Mouse (Mus musculus) CD4-positive, CD25-positive, alpha-beta regulatory T cell, adult 4 months (primary cell): ENCODE results near the gene Tmem174. TPM values are rescaled to one million over a fixed set of nuclear protein-coding genes. Genes with fewer than 3 reads are reported as not detected.

Source experiments
- ATAC-seq: one replicate; pipeline ENCODE4 v1.8.0; 2017
- polyA plus RNA-seq, 2 experiments: library from polyadenylated mRNA; unstranded; fragments of 100-300 nt; shearing (Covaris generic); gene quantifications; one replicate each; pipeline ENCODE4 v1.2.1; 2017

Gene Tmem174
- polyA plus RNA-seq, 2 experiments from 2014 or later: not detected

DNA sequence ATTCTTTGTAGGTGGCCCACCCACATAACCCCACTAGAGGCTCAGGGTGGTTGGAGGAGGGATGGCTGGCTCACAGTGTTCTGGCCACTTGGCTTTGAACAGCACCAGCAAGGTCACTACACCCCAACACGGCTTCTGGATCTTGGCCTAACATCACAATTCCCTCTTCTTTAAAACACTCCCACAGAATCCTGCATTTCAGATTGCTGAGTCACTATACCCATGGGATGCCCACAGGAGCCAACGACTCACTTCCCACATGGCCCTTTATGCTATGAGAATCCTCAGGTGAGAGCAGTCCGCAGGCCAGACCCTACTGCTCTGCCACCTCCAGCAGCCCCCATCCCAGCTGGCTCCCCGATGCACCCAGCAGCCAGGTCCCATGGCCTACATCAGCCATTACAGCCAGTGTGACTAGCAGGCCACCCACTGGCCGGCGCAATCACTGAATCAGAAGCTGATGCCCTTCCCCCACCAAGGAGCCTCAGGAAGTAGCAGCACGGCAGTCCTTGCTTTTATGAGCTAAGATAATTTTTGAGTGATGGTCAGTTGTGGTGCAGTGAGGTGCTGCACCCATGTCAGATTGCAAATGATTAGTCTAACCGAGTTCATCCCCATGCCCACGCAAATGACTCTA, 4.8 kb downstream of the Tmem174 start:
- ATAC-seq: no peak

DNA sequence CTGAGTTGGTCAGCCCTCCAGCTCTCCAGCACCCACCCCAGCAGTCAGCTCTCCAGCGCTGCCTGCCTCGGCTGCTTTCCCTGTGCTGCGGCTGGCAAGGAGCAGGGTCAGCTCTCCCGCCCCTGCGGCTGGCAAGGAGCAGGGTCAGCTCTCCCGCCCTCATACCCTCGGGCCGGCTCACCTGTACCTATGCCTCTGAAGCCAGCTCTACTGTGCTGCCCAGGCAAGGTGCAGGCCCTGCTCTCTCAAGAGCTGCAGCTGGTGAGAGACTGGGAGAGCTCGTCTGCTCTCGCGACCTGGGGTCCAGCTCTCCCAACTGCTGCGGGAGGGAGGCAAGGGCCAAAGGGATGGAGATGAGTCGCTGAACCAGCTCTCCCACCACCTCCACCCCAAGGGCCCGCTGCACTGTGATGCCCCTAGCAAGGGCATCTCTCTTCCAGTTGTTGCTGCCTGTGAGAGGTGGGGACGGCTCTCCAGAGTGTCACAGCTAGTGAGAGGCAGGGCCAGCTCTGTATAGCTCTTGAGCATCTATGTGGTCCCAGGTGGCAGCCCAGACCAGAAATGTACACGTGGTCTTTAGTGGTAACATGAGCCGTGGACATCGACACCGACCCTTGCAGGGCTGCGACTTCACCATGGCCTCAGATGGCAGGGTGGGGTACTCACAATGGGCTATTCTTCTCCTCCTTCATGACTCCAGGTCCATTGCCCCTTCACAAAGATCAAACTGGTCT, 5.9 kb downstream of the Tmem174 start:
- no peak for ATAC-seq

DNA sequence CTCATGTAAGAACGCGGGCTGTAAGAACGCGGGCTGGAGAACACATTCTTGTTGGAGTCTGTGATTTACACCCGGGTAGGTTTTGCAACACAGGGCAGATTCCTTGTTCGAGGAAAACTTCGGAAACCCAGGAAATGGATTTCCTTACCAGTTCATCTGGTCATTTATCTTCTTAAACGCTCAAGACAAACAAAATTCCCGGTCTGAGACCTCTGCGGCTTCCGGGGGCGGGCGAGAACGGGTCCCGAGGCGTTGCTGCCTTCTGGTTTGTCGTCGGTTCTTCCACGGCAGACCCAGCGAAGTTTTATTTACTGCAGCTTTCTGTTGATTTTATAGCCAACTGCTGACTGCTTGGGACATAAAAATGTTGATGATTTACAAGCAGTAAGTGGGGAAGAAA, 10.5 kb downstream of the Tmem174 start:
- no peak for ATAC-seq

DNA sequence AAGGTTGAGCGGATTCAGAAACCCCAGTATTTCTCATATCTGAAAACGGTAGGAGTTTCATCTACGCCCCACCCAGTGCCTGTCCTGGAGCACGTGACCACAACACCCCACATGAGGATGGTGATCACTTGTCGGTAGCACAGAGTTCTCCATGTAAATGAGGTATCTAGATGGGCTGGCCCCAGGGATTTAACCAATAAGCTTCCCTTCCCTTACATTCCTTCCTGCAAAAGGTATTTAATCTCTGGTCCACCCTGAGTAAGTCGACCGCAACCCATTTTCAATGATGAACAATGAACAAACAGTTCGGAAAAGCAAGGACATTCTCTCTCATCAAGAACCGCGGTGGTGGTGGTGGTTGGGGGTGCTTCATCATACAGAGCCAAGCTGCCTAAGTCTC, 12.7 kb downstream of the Tmem174 start:
- ATAC-seq: no peak

DNA sequence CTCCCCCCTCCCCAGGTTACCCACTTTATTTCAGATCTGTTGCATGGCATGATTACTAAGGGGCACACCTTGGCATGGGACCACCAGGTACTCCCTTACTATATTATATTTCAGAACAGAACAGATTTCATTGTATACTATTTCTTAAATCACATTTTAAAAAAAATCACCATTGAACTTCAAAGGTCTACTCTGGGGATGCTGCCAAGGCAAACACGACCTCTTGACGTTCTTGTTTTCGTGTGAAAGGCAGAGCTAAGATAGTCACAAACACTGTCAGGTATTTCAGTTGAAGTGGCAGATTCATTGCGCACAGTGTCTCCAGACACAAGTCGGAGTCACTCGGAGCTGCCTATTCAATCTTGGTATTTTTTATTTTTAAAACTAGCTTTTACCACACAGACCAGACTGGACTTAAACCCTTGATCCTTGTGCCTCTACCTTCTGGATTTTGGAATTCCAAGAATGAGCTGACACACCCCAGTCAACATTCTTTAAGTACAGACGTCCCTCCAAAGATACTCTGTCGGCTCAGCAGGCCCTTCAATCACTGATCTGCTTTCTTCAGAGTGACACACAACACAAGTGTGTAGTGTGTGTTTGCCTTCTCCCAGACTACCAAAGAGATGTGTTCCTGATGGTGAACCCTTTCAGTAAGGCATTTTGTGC, 14.2 kb downstream of the Tmem174 start:
- ATAC-seq: no peak

DNA sequence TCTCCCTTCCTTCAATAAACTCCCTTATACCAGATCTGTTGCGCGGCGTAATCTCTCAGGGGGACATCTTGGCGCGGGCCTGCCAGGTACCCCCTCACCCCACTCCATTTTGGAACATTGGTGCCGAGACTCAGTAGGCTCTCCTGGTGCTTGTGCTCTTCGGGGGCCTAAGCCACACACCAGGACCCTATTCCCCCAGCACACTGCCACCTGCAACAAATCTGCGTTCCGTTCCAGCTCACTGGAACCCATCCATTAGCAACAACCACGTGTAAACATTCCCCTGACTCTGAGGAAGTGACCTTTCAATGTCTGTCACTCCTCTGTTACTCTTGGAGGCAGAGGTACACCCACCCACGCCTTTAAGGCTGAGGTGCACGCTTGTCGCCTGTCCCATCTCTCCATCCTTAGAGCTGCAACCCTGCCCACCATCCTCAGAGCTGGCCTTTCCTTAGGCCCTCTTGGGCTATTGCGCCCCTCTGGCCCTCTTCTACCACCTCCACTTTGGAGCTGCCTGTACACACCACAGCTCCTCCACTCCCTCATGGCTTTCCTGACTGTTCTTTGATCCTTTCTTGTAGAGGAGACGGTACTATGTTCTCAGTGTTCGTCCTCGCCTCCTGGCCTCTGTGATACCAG, 19.7 kb downstream of the Tmem174 start:
- no peak for ATAC-seq

DNA sequence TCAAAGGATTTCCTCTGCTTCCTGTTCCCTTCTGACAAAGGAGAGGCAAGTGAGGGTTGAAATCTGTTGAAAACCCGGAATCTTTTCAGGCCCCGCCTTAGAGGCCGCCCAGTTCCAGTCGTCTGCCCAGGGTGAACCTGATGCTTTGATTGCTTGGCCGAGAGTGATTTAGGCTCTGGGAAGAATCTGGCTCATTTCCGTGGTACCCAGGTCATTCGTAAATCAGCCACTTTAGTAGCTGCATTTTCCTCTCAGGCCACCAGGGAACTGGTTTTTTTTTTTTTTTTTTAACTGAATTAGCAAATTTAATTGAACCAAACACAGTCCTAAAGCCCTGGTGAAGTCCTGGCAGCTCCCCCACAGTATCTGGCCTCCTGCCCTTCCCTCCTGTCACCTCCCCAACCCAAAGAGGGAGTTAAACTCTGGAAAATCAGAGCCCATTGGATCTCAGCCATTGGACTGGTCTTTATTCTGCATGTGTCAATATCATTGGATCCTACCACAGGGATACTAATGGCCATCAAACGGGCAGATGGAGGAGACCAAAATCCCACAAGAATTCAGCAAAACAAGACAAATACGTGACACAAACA, 29.2 kb downstream of the Tmem174 start:
- no peak for ATAC-seq

DNA sequence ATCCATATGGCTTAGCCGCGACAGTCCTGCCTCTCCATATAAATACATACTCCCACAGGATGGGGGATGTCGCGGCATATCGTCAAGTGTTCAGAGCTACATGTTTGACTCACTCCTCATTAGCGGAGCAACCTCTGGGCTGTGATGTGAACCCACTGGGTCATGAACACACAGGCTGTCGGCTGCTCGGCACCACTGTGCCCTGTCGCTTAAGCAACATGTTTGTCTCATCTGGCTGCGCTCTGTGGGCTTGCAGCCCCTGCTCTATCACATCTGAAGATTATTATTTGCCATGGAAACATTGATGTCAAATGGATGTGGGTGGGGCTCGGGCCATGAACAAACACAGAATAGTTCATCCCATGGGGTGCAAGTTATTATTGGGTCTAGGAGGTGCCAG, 33.4 kb downstream of the Tmem174 start:
- no peak for ATAC-seq

DNA sequence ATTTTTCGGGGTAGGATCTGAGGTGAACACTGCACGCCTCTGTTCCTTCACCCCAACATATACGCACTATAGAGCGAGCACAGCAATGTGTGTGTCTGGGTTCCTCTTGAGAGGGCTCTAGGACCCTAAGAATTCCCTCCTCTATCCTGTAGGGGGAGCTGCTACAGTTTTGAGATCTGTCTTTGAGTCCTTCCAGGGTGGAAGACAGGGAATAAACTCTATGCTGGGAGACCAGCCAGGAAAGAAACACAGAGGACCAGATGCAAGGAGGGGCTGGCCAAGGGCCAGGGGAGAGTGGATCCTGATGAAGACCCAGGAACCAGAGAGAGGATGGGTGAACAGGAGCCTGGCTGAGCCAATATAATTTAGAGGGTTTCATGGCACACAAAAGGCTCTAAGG, 40.5 kb downstream of the Tmem174 start:
- ATAC-seq: no peak

DNA sequence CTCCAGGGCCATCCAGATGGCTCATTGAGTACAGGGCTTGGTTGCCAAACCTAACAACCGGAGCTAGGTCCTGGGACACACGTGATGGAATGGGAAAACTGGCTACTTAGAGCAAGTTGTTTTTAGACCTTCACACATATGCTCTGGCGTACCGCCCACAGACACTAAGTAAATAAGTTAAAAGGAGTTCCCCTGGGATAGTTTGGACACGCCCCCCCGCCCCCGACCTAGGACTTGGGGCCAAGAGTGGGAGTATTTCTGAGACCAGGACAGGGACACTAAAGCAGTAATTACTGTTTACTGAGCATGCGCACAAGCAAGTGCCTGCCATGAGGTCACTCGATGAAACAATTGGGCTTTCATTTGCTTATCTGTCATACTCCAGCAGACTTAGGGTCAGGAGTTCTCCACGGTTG, 42.5 kb downstream of the Tmem174 start:
- no peak for ATAC-seq

DNA sequence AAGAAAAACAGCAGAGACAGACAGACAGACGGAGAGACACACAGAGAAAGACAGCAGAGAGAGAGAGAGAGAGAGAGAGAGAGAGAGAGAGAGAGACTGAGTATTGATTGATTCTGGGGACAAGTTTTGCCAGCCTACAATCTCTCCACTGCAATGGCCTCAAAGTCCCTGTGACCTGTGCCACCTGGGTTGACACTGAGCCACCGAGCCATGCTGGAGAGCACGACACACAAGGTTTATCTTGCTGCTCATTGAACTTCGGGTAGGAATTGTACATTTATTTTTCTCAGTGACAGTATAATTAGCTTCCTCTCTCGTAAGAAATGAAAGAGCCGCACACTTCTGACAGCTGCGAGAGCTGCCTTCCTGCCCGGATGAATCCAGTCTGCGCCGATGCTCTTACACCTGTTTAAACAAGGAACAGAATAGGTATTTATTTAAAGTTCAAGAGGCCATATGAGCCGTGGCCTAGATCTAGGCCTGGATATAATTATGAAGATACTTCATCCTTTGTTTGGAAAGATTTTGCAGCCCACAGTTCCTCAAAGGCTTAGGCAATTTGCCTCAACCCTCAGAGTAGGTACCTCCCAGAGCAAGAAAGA, 43.2 kb downstream of the Tmem174 start:
- ATAC-seq: no peak

DNA sequence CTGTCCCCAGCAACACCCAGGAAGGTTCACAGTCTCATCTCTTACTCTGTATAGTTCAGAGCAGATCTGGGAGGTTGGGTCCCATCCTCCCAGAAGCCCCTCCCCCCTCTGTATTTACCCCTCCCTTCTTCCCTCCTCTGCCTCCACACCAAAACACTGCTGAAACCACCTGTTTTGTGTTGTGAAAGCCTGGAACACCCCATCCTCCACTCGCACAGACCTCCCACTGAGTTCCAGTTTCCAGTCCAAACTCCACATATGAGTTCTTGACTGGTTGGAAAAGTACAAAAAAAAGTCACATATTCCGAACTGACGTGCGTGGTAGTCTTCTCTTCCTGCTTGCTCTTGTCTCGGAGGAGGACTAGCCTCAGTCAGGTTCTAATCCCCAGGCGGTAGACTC, 45.8 kb downstream of the Tmem174 start:
- no peak for ATAC-seq

DNA sequence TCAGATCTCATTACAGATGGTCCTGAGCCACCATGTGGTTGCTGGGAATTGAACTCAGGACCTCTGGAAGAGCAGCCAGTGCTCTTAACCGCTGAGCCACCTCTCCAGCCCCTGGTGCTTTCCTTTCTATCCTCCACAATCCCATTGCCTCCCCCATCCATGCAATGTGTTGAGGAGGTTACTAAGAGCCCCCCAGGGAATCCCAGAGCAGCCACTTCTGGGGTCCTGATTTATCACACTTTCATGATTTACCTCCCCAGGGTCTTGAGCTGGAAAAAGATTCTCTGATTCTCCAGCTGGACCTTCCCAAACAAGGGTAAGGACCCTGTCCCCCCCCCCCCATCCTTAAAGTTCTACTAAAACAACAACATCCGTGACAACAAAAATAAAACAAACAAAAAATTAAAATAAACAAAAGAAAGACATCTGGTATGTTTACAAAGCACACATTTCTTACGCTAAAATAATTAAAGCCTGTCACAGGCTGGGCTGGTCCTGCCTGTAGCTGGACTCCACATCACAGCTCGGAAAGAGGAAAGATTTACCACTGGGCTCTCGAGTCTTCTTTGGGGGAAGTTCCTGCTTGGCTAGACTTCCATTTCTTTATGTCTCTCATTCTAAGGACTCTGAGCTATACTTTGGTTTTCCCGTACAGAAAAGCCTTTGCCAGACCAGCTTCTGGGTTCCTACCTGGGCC, 46.4 kb downstream of the Tmem174 start:
- ATAC-seq: no peak

DNA sequence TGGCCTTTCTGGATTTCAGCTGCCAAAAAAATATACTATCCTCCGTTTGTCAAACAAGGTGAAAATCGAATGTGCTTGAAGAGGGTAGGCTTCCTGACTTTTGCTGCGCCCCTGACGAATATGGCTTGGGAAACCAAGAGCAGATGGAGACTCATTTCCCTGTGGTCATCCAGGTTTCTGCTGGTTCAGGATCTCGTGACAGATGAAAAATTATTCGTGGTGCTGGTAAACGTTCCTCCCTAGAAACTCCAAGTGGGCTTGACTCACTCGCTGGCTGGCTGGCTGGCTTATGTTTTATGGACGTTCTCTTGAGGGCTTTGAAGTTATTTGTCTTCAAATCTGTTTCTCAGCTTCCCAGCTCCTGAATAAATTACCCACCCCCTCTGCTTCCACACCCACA, 47.6 kb downstream of the Tmem174 start:
- no peak for ATAC-seq

DNA sequence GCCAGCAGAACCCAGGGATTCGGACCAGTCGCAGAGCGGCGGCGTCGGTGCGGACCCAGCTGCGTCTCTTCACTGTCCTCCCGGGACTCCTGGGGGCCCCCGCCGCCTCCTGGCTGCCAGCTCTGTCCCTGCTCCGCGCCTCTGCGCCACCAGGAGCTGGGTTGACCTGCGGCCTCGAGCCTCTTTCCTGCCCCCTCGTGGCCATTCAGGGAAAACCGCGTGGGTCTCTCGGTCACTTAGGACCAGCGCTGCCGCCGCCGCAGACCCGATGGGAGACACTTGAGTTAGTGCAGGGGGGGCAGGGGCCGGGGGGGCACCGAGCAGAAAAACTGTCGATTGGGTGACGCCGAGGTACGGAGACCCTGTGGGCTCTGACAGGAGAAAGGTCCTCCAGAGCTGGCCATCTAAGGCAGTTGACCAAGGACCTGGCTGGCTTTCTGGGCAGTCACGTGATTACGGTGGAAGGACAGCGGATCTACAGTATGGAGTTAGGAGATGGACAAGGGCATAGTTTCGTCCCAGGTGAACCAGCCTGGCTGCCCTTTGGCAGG, 48.2 kb downstream of the Tmem174 start:
- ATAC-seq: no peak

DNA sequence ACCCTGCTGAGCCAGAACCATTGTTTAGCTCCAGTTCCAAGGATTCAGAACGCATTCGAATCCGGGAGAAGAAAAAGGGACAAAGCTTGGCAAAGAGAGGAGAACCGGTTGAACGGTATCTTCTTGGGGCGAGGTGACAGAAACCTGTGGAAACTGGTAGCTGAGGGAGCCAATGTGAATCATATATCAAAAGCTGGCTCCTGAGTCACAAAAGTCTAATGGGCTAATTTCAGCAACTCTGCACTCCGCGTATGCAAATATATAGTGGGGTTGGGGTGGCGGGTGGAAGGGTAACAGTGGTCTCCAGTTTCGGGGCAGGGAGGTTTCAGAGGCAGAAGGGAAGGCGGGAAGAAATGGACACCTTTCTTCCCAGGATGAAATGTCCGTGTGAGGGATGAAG, 48.7 kb downstream of the Tmem174 start:
- ATAC-seq: no peak

DNA sequence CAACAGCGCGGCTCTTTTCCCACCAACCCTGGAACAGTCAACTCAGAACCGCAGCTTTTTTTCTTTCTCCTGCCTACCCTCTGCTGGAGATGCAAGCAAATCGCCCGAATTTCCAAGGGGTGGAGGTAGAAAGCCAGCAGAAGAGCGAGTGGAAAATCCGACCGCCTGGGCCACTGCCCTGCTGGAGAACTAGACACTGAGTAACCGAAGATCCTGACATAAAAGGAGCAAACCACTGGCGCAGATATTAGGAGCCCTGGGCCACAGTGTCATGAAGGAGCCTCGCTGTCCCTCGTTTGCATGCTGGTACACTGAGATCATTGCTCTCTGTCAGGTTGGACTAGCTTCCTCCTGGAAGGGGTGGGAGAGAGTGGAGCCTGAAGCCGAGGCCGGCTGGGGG, 49.6 kb downstream of the Tmem174 start:
- ATAC-seq: no peak

DNA sequence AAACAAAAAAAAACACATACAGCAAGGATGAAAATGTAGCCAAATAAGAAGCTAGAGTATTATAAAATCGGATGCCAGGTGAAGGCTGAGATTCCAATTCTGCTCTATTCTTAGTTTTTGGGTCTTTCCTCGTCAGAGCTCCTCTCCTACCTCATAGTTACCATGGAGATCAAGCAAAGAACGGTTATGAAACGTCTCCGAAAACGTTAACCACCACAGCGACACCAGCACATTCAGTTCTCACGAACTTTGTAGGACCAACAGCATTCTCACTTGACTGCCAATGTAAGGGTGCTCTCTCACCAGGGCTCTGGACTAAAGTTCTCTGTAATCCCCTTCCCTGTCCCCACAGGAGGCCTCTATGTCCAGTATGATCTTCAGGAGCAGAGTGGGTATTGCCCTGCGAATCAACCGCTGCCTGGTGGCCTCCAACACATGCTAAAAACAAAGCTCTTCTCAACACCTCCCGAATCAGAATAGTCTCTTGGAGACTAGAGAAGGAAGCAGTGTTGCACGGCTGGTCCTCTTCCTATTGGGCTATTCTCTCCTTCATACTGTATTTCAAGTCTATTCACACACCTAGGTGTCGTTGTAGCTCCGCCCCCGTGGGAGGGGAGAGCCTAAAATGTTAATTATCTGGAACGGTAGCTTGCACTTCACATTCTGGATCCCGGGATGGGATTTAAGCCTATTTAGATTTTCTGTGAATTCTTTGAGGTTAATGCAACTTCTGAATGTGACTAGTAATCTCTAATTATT, 50.2 kb downstream of the Tmem174 start:
- ATAC-seq: no peak
